Mouse (Mus musculus) CH12.LX (cell line): ENCODE measurements at regions not wholly inside any gene's neighbourhood (a gene's known extent, or its start where the extent isn't known, plus 50 kb on each side); places are given as distances from the start of the nearest gene placed in this dataset.

ENCODE experiments used
- DNase-seq: peaks from one replicate; pipeline ENCODE4 v3.0.0-alpha.2; 2013; ENCODE audit errors: extremely low read depth
- H3K27ac ChIP-seq: 2 replicates; pipeline ENCODE4 v1.5.1; 2012; ENCODE audit warnings: low read depth, mild to moderate bottlenecking, control low read depth, moderate library complexity; ENCODE audit not compliant: insufficient read depth
- H3K27me3 ChIP-seq: replicated peaks from 2 replicates; pipeline ENCODE3; 2012; ENCODE audit warnings: inconsistent platforms
- H3K36me3 ChIP-seq, 2 experiments: replicated peaks in 1 of 2; 2 replicates each; pipeline versions ENCODE3 to v1.6.1; 2012; ENCODE audit warnings: inconsistent platforms in 1 of 2, low read length in 1 of 2, mild to moderate bottlenecking in 1 of 2, mixed read lengths in 1 of 2, moderate library complexity in 1 of 2; ENCODE audit not compliant: control insufficient read depth in 1 of 2, insufficient read depth in 1 of 2
- H3K4me1 ChIP-seq, 2 experiments: 2 replicates each; pipeline ENCODE4 v1.6.1; 2012; ENCODE audit warnings: inconsistent platforms in 1 of 2, moderate library complexity in 1 of 2; ENCODE audit not compliant: insufficient read depth in 2 of 2, control insufficient read depth in 1 of 2
- H3K4me2 ChIP-seq: 2 replicates; pipeline ENCODE4 v1.6.1; 2012; ENCODE audit warnings: low read depth, mild to moderate bottlenecking, control low read depth; ENCODE audit not compliant: poor library complexity, insufficient read depth, severe bottlenecking
- H3K4me3 ChIP-seq, 3 experiments: fragments of 150-350 bp in 1 of 3; sonication (generic) in 1 of 3; replicated peaks in 1 of 3; 2 replicates each; pipeline versions ENCODE3 to v1.5.1; 2011 to 2012; ENCODE audit warnings: low read depth in 2 of 3, low read length in 2 of 3, mild to moderate bottlenecking in 2 of 3, moderate library complexity in 2 of 3, control low read depth in 1 of 3, improper control_type of control experiment in 1 of 3, inconsistent platforms in 1 of 3, mixed read lengths in 1 of 3; ENCODE audit not compliant: poor library complexity in 1 of 3
- H3K79me2 ChIP-seq: replicated peaks from 2 replicates; pipeline ENCODE4 v1.6.1; 2012; ENCODE audit warnings: mild to moderate bottlenecking, moderate library complexity; ENCODE audit not compliant: control insufficient read depth, poor library complexity, insufficient read depth, severe bottlenecking; ENCODE audit errors: extremely low read depth
- H3K9ac ChIP-seq: 2 replicates; pipeline ENCODE4 v1.6.1; 2012; ENCODE audit warnings: low read depth, mild to moderate bottlenecking, control low read depth, moderate library complexity; ENCODE audit not compliant: insufficient read depth
- H3K9me3 ChIP-seq: replicated peaks from 2 replicates; pipeline ENCODE3; 2012; ENCODE audit warnings: low read length, inconsistent platforms, mixed read lengths
- CHD1 ChIP-seq: IDR thresholded peaks from 2 replicates; pipeline ENCODE4 v1.6.1; 2012; ENCODE audit warnings: low read depth, low read length, improper control_type of control experiment, inconsistent platforms
- ELF1 ChIP-seq: IDR thresholded peaks from 2 replicates; pipeline ENCODE4 v1.6.1; 2014; ENCODE audit warnings: low read depth, mild to moderate bottlenecking, inconsistent platforms, low read length, improper control_type of control experiment
- EP300 ChIP-seq: IDR thresholded peaks from 2 replicates; pipeline ENCODE4 v1.6.1; 2011; ENCODE audit warnings: low read length, improper control_type of control experiment
- ETS1 ChIP-seq: conservative IDR thresholded peaks from 2 replicates; pipeline ENCODE4 v1.6.1; 2012; ENCODE audit warnings: low read depth, mild to moderate bottlenecking, inconsistent platforms, low read length, improper control_type of control experiment, moderate library complexity
- GABPA ChIP-seq: IDR thresholded peaks from 2 replicates; pipeline ENCODE4 v1.6.1; 2012; ENCODE audit warnings: low read depth, low read length, improper control_type of control experiment, inconsistent platforms; ENCODE audit not compliant: insufficient replicate concordance
- JUN ChIP-seq: IDR thresholded peaks from 2 replicates; pipeline ENCODE4 v1.6.1; 2011; ENCODE audit warnings: low read depth, mild to moderate bottlenecking, low read length, improper control_type of control experiment, moderate library complexity; ENCODE audit not compliant: insufficient read depth
- JUND ChIP-seq: conservative IDR thresholded peaks from 2 replicates; pipeline ENCODE4 v1.6.1; 2011; ENCODE audit warnings: low read depth, low read length, improper control_type of control experiment
- KAT2A ChIP-seq: IDR thresholded peaks from 2 replicates; pipeline ENCODE4 v1.6.1; 2012; ENCODE audit warnings: low read length, improper control_type of control experiment, inconsistent platforms; ENCODE audit not compliant: insufficient replicate concordance
- MAFK ChIP-seq: IDR thresholded peaks from 2 replicates; pipeline ENCODE4 v1.6.1; 2011; ENCODE audit warnings: low read length, improper control_type of control experiment; ENCODE audit not compliant: insufficient replicate concordance
- NELFE ChIP-seq: IDR thresholded peaks from 2 replicates; pipeline ENCODE4 v1.6.1; 2011; ENCODE audit warnings: low read depth, low read length, improper control_type of control experiment
- POLR2A ChIP-seq: IDR thresholded peaks from 2 replicates; pipeline ENCODE4 v1.6.1; 2011; ENCODE audit warnings: low read depth, mild to moderate bottlenecking, improper control_type of control experiment, low read length
- RAD21 ChIP-seq: IDR thresholded peaks from 2 replicates; pipeline ENCODE4 v1.6.1; 2011; ENCODE audit warnings: low read depth, mild to moderate bottlenecking, low read length, improper control_type of control experiment, moderate library complexity
- SIN3A ChIP-seq: IDR thresholded peaks from 2 replicates; pipeline ENCODE4 v1.6.1; 2012; ENCODE audit warnings: low read length, improper control_type of control experiment, inconsistent platforms
- TCF12 ChIP-seq: IDR thresholded peaks from 2 replicates; pipeline ENCODE4 v1.6.1; 2014; ENCODE audit warnings: low read depth, mild to moderate bottlenecking, inconsistent platforms, low read length, improper control_type of control experiment
- ZC3H11A ChIP-seq: IDR thresholded peaks from 2 replicates; pipeline ENCODE4 v1.6.1; 2012; ENCODE audit warnings: low read depth, mild to moderate bottlenecking, inconsistent platforms, low read length, improper control_type of control experiment
- dilution Hi-C: fragments of 300-500 bp; cut with MboI; formaldehyde crosslinking; loops from 2 replicates; pipeline ENCODE4 v1.14.3; 2020; ENCODE audit warnings: low sequenced_read_pairs; ENCODE audit not compliant: extremely low pct_unique_long_range_greater_than_20kb, extremely low pct_ligation_motif_present
- in situ Hi-C: fragments of 300-500 bp; cut with MboI; formaldehyde crosslinking; loops from 3 replicates; pipeline ENCODE4 v1.14.3; 2019; ENCODE audit warnings: low sequenced_read_pairs, low pct_ligation_motif_present, low pct_unique_long_range_greater_than_20kb, mixed read lengths

- no peak for TF ChIP-seq RAD21
- TF ChIP-seq CHD1, result no peak
- TF ChIP-seq SIN3A, result no peak
- TF ChIP-seq JUN, result no peak
- no peak for TF ChIP-seq GABPA
- TF ChIP-seq ETS1, result no peak
- TF ChIP-seq NELFE, result no peak
- no peak for TF ChIP-seq MAFK
- no peak for TF ChIP-seq ELF1
- TF ChIP-seq KAT2A, result no peak
- TF ChIP-seq EP300, result no peak
- no peak for TF ChIP-seq POLR2A
- TF ChIP-seq ZC3H11A, result no peak
- TF ChIP-seq JUND, result no peak
- TF ChIP-seq TCF12, result no peak
- Histone ChIP-seq H3K4me3 (no peak overlapping the region), H3K9ac (no peak overlapping the region), H3K4me1 (no peaks in the 10 kb centered on the region), H3K27ac (no peak overlapping the region), H3K9me3 (peaks cover 12% of the 10 kb centered on the region), H3K36me3 (no peaks in the 10 kb centered on the region), H3K27me3 (no peaks in the 10 kb centered on the region), H3K79me2 (no peaks in the 10 kb centered on the region), H3K4me2 (no peak overlapping the region)
- dilution Hi-C loops, result no loop called here
- in situ Hi-C loops, result no loop called here
- DNase-seq, result no peak
These were observed 51.9 kb upstream of the Tmprss15 start for GRCm38 (mm10) chr16:79142813-79143212.
